Mouse (Mus musculus) midbrain, embryonic 10.5 days (tissue): Measurements from ENCODE around the gene Rptor. TPM values are rescaled to one million over a fixed set of nuclear protein-coding genes. Genes with fewer than 3 reads are reported as not detected.

Experiments
- DNase-seq: peaks from one replicate; pipeline ENCODE4 v3.0.0-alpha.2; 2017; ENCODE audit warnings: low spot score
- H3K27ac ChIP-seq: fragments of 300-500 bp; sonication (generic); replicated peaks from 2 replicates; pipeline ENCODE4 v1.5.1; 2016; ENCODE audit warnings: mild to moderate bottlenecking
- H3K27me3 ChIP-seq: fragments of 300-500 bp; sonication (generic); 2 replicates; pipeline ENCODE4 v1.6.1; 2016; ENCODE audit warnings: low read depth, mild to moderate bottlenecking; ENCODE audit not compliant: poor library complexity, severe bottlenecking
- H3K36me3 ChIP-seq: fragments of 300-500 bp; sonication (generic); 2 replicates; pipeline ENCODE4 v1.6.1; 2016; ENCODE audit warnings: mild to moderate bottlenecking, moderate library complexity
- H3K4me1 ChIP-seq: fragments of 300-500 bp; sonication (generic); 2 replicates; pipeline ENCODE4 v1.6.1; 2016
- H3K4me3 ChIP-seq: fragments of 300-500 bp; sonication (generic); 2 replicates; pipeline ENCODE4 v1.5.1; 2016; ENCODE audit warnings: mild to moderate bottlenecking, moderate library complexity
- H3K9me3 ChIP-seq: fragments of 300-500 bp; sonication (generic); replicated peaks from 2 replicates; pipeline ENCODE4 v1.6.1; 2016; ENCODE audit warnings: mild to moderate bottlenecking
- WGBS: fragments of 180-500 bp; shearing (Covaris S2); methylation state at CpG from one replicate; pipeline ENCODE4 v1.1.7; 2016; 5-methylcytosine and 5-hydroxymethylcytosine counted together
- polyA plus RNA-seq: library from polyadenylated mRNA; unstranded; fragments of >200 nt; fragmentation: Nextera tagmentation; extraction: Ambion mirVana; gene quantifications from 2 replicates; pipeline ENCODE4 v1.2.1, GENCODE M21; 2016

Rptor gene
- polyA plus RNA-seq, 1 experiment from 2014 or later, result 11.0 TPM

DNA sequence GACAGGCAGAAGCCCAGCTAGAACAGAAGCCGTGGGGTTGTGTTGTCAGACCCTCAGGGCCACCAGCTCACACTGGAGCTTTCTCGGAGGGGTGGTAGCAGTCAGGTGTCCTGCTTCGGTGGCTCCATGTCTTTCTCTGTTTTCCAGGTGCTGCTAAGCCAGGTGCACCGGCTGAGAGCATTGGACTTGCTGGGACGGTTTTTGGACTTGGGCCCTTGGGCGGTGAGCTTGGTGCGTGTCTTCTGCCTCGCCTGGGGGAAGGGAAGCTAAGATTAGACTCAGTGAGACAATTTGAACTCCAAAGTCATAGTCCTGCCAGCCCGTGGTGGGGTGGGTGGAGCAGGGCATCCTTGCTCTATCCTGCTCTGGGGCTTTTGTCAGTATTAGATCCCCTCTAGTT is 218.8 kb downstream of the Rptor start:
- H3K4me1 ChIP-seq, result no peaks in the 10 kb centered on the region
- DNase-seq, result no peak
- no peak overlapping the region for H3K27ac ChIP-seq
- WGBS, result 92% methylated on average over 9 of the region's 9 CpGs
- no peaks in the 10 kb centered on the region for H3K9me3 ChIP-seq
- no peak overlapping the region for H3K4me3 ChIP-seq
- no peaks in the 10 kb centered on the region for H3K27me3 ChIP-seq
- H3K36me3 ChIP-seq, result peaks cover 82% of the 10 kb centered on the region

DNA sequence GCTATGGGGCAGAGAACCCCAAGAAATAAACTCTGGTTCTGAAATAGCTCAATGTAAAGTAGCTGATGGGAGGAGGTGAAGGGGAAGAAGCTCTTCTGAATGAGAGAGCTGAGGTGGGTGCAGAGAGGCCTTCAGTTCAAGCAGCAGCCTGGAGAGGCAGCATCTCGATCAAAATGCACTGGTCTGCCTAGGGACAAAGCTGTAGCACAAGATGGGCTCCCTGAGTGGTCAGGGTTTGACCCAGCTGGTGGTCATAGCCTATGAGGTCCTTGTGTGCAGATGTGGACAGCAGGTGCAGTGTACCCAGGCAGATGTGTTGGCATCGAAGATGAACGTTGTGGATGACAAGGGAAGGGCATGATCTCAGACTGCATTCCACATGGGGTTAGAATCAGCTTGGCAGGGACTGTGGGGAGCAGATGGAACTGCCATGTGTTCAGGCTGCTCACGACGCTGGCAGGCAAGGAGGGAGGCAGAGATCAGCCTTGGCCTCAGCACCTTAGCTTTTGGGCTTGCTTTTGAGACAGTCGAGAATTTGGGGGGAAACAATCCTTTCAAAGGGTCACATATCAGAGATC is 221.5 kb downstream of the Rptor start:
- Histone ChIP-seq H3K36me3 (peaks cover 84% of the 10 kb centered on the region), H3K4me1 (no peaks in the 10 kb centered on the region), H3K9me3 (no peaks in the 10 kb centered on the region), H3K27ac (no peak overlapping the region), H3K27me3 (no peaks in the 10 kb centered on the region), H3K4me3 (no peak overlapping the region)
- DNase-seq, result no peak
- 92% methylated on average over 6 of the region's 6 CpGs for WGBS

- no peak overlapping the region for H3K27ac ChIP-seq
- no peak overlapping the region for H3K4me3 ChIP-seq
- H3K4me1 ChIP-seq, result 0 out of 2 replicates have a peak, but pooled peaks cover 2% of the 10 kb centered on the region
- peaks cover 80% of the 10 kb centered on the region for H3K36me3 ChIP-seq
- H3K27me3 ChIP-seq, result no peaks in the 10 kb centered on the region
- H3K9me3 ChIP-seq, result no peaks in the 10 kb centered on the region
- WGBS, result 96% methylated on average over 6 of the region's 6 CpGs
- DNase-seq, result no peak
Measured at GRCm38 (mm10) chr11:119825783-119826182, 223.1 kb downstream of the Rptor start.

DNA sequence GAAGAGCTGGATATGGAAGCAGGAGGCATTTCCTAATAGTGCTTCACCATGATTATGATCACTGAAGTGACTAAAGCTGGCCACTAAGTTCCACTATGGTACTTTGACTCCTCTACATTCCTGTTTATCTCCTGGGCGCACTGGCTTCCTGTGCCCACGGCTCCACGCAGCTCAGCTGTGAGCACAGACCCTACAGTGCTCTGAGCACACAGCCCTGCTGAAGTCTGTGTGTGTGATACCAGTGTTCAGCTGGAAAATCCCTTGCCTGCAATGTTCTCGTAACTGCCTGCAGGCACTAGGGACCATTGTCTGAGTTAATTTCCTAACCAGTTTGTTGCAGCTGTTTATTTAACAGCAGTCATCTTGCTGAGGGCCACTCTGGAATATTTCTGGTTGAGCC is 223.5 kb downstream of the Rptor start:
- no peak for DNase-seq
- Histone ChIP-seq H3K4me1 (peaks cover 6% of the 10 kb centered on the region), H3K4me3 (no peak overlapping the region), H3K9me3 (no peaks in the 10 kb centered on the region), H3K36me3 (peaks cover 82% of the 10 kb centered on the region), H3K27me3 (no peaks in the 10 kb centered on the region), H3K27ac (no peak overlapping the region)
- WGBS, result 93% methylated on average over 4 of the region's 4 CpGs

GRCm38 (mm10) chr11:119829116-119829515 is 226.4 kb downstream of the Rptor start:
- Histone ChIP-seq H3K36me3 (peaks cover 57% of the 10 kb centered on the region), H3K27me3 (no peaks in the 10 kb centered on the region), H3K27ac (no peak overlapping the region), H3K9me3 (no peaks in the 10 kb centered on the region), H3K4me1 (peaks cover 24% of the 10 kb centered on the region), H3K4me3 (no peak overlapping the region)
- no peak for DNase-seq
- 93% methylated on average over 3 of the region's 3 CpGs for WGBS

- Histone ChIP-seq H3K4me1 (peaks cover 27% of the 10 kb centered on the region), H3K9me3 (no peaks in the 10 kb centered on the region), H3K27me3 (no peaks in the 10 kb centered on the region), H3K27ac (peak overlapping the region; percentile 58; the same call in 1 of the 2 replicates), H3K4me3 (no peak overlapping the region), H3K36me3 (peaks cover 36% of the 10 kb centered on the region)
- WGBS, result 54% methylated on average over 7 of the region's 7 CpGs
- DNase-seq, result peak; percentile 12
Measured at GRCm38 (mm10) chr11:119831682-119832081, 229.0 kb downstream of the Rptor start.

GRCm38 (mm10) chr11:119833311-119833710 is 230.6 kb downstream of the Rptor start:
- no peak for DNase-seq
- H3K4me1 ChIP-seq, result peaks cover 27% of the 10 kb centered on the region
- peaks cover 19% of the 10 kb centered on the region for H3K36me3 ChIP-seq
- H3K27me3 ChIP-seq, result no peaks in the 10 kb centered on the region
- H3K4me3 ChIP-seq, result no peak overlapping the region
- H3K27ac ChIP-seq, result no peak overlapping the region
- no peaks in the 10 kb centered on the region for H3K9me3 ChIP-seq

GRCm38 (mm10) chr11:119833877-119834804 is 231.4 kb downstream of the Rptor start:
- no peak for DNase-seq
- H3K9me3 ChIP-seq, result no peaks in the 10 kb centered on the region
- H3K4me3 ChIP-seq, result no peak overlapping the region
- peak overlapping the region; percentile 18; the same call in 1 of the 2 replicates for H3K27ac ChIP-seq
- 77% methylated on average over 16 of the region's 16 CpGs for WGBS
- peaks cover 27% of the 10 kb centered on the region for H3K4me1 ChIP-seq
- H3K36me3 ChIP-seq, result peaks cover 11% of the 10 kb centered on the region; the same call in 1 of the 2 replicates
- H3K27me3 ChIP-seq, result no peaks in the 10 kb centered on the region

- Histone ChIP-seq H3K4me3 (no peak overlapping the region), H3K9me3 (no peaks in the 10 kb centered on the region), H3K4me1 (peaks cover 20% of the 10 kb centered on the region), H3K27me3 (no peaks in the 10 kb centered on the region), H3K27ac (no peak overlapping the region), H3K36me3 (peaks cover 11% of the 10 kb centered on the region)
- no peak for DNase-seq
- WGBS, result 90% methylated on average over 3 of the region's 3 CpGs
Measured at GRCm38 (mm10) chr11:119836326-119836725, 233.6 kb downstream of the Rptor start.

DNA sequence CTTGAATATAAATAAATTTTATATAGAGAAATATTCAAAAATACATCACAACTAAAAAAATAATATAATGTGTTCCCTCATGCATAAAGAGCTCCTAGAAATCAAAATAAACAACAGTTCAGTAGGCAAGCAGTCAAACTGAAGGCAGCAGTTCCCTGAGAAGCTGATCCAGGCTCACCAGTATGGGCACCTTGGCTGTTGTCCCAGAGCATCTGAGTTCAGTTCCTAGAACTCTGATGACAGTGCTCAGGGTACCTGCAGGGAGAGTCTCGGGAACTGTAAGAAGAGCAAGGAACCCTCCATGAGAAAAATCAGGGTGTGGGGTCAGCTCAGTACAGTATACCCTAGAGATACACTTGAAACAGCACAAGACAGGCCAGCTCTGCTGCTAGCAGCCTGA is 235.1 kb downstream of the Rptor start:
- peaks cover 8% of the 10 kb centered on the region for H3K4me1 ChIP-seq
- DNase-seq, result no peak
- no peaks in the 10 kb centered on the region for H3K27me3 ChIP-seq
- no peak overlapping the region for H3K4me3 ChIP-seq
- peaks cover 17% of the 10 kb centered on the region for H3K36me3 ChIP-seq
- no peak overlapping the region for H3K27ac ChIP-seq
- WGBS, result 92% methylated on average over 1 of the region's 1 CpGs
- H3K9me3 ChIP-seq, result no peaks in the 10 kb centered on the region

DNA sequence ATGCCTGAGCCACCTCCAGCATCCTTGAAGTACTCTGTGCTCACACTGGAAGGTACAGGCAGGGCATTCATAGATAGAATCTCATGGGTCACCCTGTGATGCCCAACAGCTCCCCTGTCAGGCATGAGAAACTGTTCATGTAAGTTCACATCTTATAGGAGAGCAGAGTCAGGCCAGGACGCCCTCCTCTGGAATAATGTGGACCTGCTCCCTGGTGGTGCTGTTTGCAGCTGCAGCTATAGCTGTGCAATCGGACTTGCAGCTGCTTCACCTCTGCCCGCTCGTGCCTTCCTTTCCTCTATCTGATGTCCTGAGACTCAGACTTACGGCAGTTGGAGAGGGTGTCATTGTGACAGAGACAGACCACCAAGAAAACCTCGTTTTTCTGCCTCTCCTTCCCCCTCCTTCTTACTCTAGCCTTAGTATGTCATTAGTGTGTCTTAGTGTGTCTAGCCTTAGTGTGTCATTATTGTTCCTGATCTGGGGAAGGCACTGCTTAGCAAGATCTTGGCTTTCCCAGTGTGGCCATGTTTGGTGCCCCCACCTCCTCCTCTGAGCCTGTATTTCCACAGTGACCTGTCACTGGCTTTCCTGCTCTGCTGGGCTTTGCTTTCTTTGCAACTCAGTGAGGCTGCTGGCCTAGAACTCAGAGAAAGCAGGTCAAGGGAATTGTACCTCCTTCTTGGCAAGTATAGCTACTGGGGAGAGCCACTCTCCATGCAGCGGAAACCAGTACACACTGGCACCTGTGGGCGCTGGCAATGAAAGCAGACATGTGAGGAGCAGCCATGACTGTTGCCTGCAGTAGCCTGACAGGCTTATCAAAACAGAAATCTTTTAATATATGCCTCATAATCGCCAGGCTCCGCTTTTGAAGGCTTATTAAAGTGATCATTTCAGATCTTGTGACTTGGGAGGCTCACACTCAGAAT is 237.0 kb downstream of the Rptor start:
- H3K4me1 ChIP-seq, result no peaks in the 10 kb centered on the region
- no peak overlapping the region for H3K4me3 ChIP-seq
- peaks cover 31% of the 10 kb centered on the region for H3K36me3 ChIP-seq
- no peak overlapping the region for H3K27ac ChIP-seq
- 90% methylated on average over 10 of the region's 10 CpGs for WGBS
- no peaks in the 10 kb centered on the region for H3K9me3 ChIP-seq
- no peaks in the 10 kb centered on the region for H3K27me3 ChIP-seq
- DNase-seq, result no peak

DNA sequence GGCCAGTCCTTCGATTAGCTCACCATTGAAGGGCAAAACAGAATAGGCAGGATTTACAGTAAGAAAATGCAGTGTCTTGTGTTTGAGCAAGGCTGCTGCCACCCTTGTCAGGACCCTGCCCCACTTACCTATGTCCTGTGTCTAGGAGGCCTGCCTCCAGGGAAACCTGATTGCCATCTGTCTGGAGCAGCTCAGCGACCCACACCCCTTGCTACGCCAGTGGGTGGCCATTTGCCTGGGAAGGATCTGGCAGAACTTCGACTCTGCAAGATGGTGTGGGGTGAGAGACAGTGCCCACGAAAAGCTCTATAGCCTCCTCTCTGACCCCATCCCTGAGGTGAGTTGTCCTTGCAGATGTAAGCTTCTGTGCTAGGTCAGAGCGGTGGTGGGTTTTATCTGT is 243.9 kb downstream of the Rptor start:
- 94% methylated on average over 6 of the region's 6 CpGs for WGBS
- peaks cover 69% of the 10 kb centered on the region for H3K36me3 ChIP-seq

More for the DNA sequence above, 243.9 kb downstream of the Rptor start:
- H3K4me3 ChIP-seq, result no peak overlapping the region
- no peak overlapping the region for H3K27ac ChIP-seq
- DNase-seq, result no peak
- H3K27me3 ChIP-seq, result no peaks in the 10 kb centered on the region
- no peaks in the 10 kb centered on the region for H3K4me1 ChIP-seq
- no peaks in the 10 kb centered on the region for H3K9me3 ChIP-seq
